In the genomic region with DNA sequence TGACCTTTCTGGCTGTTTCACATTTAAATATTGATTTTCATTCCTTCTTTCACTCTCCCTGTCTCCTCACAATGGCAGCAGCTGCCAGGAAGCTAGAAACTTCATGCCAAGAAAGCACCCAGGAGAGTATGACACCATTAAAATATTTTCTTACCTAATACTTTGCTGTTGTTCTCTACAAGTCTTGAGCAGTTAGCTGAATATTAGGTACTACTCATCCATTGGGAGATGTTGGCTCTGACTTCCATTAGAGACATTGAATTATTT, we compare ENCODE assay signal across 12 mouse cellular contexts. TPM values are rescaled to one million over a fixed set of nuclear protein-coding genes. Genes with fewer than 3 reads are reported as not detected.
DNase-seq lines count a peak whose midpoint lies in the region; ATAC-seq and TF ChIP-seq lines count a peak whose summit lies in the region.
"Had no signal": no experiment of that assay in that cellular context is flagged by ENCODE, and none has a peak within 500 bp of the region (broad histone marks: within the 10 kb centered on the region; RNA-seq: fewer than 3 reads in every experiment).

No protein-coding gene starts in this region.

- H3K4me1 ChIP-seq in heart, postnatal 0 days (ENCODE audit: control insufficient read depth, insufficient read depth) = 0 out of 2 replicates have a peak, but pooled peaks cover 15% of the 10 kb centered on the region
- peaks cover 15% of the 10 kb centered on the region for H3K4me1 ChIP-seq in embryonic facial prominence, embryonic 13.5 days
- H3K4me1 ChIP-seq in limb, embryonic 15.5 days = peaks cover 11% of the 10 kb centered on the region; the same call in 1 of the 2 replicates

- no peak overlapping the region for H3K4me2 ChIP-seq in heart, postnatal 0 days (ENCODE audit: low read depth, low read length)
- peak overlapping the region; percentile 26; the same call in 1 of the 2 replicates for H3K4me2 ChIP-seq in embryonic facial prominence, embryonic 13.5 days
- no peak overlapping the region for H3K4me2 ChIP-seq in limb, embryonic 15.5 days

- DNase-seq in heart, postnatal 0 days (ENCODE audit: low spot score) = no peak
- DNase-seq in heart, adult 9 months (ENCODE audit: low spot score in 2 of 2) = no peak
- peak; percentile 76 for DNase-seq in 3T3-L1 (ENCODE audit: low read depth, low spot score)
- DNase-seq in right cerebral cortex, postnatal 36 days (ENCODE audit: low spot score in 2 of 2) = no peak
- no peak for DNase-seq in left cerebral cortex, adult 8-10 months (ENCODE audit: low spot score in 2 of 2)
- no peak for DNase-seq in adrenal gland, postnatal 14 days
- DNase-seq: liver; right cerebral cortex, adult 18-20 months; thymus, postnatal 14 days had no signal

- H3K27ac ChIP-seq in heart, postnatal 0 days (ENCODE audit: low read depth) = peak overlapping the region; percentile 23; the same call in 1 of the 2 replicates
- peak overlapping the region; percentile 87 for H3K27ac ChIP-seq in embryonic facial prominence, embryonic 13.5 days
- peak overlapping the region; percentile 80 for H3K27ac ChIP-seq in limb, embryonic 15.5 days

- H3K4me3 ChIP-seq in heart, postnatal 0 days (ENCODE audit: low read depth, low read length) = no peak overlapping the region
- H3K4me3 ChIP-seq in embryonic facial prominence, embryonic 13.5 days = no peak overlapping the region
- H3K4me3 ChIP-seq in limb, embryonic 15.5 days = no peak overlapping the region
- H3K4me3 ChIP-seq: heart, embryonic 10.5 days had no signal

- H3K27me3 ChIP-seq in heart, postnatal 0 days (ENCODE audit: control insufficient read depth, insufficient read depth, low read length) = no peaks in the 10 kb centered on the region
- no peaks in the 10 kb centered on the region for H3K27me3 ChIP-seq in embryonic facial prominence, embryonic 13.5 days
- H3K27me3 ChIP-seq in limb, embryonic 15.5 days = no peaks in the 10 kb centered on the region

- no peak for TF ChIP-seq EP300 in heart, postnatal 0 days (IDR thresholded peaks at IDR 0.05; ENCODE audit: low read depth)

- ATAC-seq in heart, postnatal 0 days (ENCODE audit: insufficient read depth, low read depth) = no peak
- no peak for ATAC-seq in embryonic facial prominence, embryonic 13.5 days (ENCODE audit: insufficient number of reproducible peaks, insufficient read depth, low FRiP score, low TSS enrichment, low read depth)
- ATAC-seq in limb, embryonic 15.5 days (ENCODE audit: insufficient number of reproducible peaks, low FRiP score, low TSS enrichment, low read depth) = no peak

- peaks cover 5% of the 10 kb centered on the region; the same call in 1 of the 2 replicates for H3K9me3 ChIP-seq in heart, postnatal 0 days (replicated peaks; ENCODE audit: control insufficient read depth, low read length)
- no peaks in the 10 kb centered on the region for H3K9me3 ChIP-seq in embryonic facial prominence, embryonic 13.5 days
- H3K9me3 ChIP-seq in limb, embryonic 15.5 days = no peaks in the 10 kb centered on the region
- H3K9me3 ChIP-seq: heart, embryonic 10.5 days had no signal

- H3K36me3 ChIP-seq in heart, postnatal 0 days (replicated peaks; ENCODE audit: control insufficient read depth, insufficient read depth, low read length) = no peaks in the 10 kb centered on the region
- no peaks in the 10 kb centered on the region for H3K36me3 ChIP-seq in embryonic facial prominence, embryonic 13.5 days
- H3K36me3 ChIP-seq in limb, embryonic 15.5 days = no peaks in the 10 kb centered on the region
- H3K36me3 ChIP-seq: heart, embryonic 10.5 days had no signal

- no peak for TF ChIP-seq CTCF in heart, postnatal 0 days (IDR thresholded peaks at IDR 0.05; ENCODE audit: low read depth)

- H3K9ac ChIP-seq in heart, postnatal 0 days (replicated peaks; ENCODE audit: low read depth, low read length) = no peak overlapping the region
- H3K9ac ChIP-seq in embryonic facial prominence, embryonic 13.5 days = no peak overlapping the region
- no peak overlapping the region for H3K9ac ChIP-seq in limb, embryonic 15.5 days

RNA-seq across cellular contexts. Expression of a gene that starts 9.7 kb away (rescaled TPM):
- 28.3 and 51.3 TPM in 2 replicates for total RNA-seq in heart, postnatal 0 days (2014; rRNA removed; ENCODE audit: low replicate concordance)
- 141 and 169 TPM in 2 replicates for polyA plus RNA-seq in heart, postnatal 0 days (2015; fragmentation: Nextera tagmentation; extraction: Ambion mirVana)
- 731 and 758 TPM in 2 replicates for polyA plus RNA-seq in embryonic facial prominence, embryonic 13.5 days (2015; fragmentation: Nextera tagmentation; extraction: Ambion mirVana)
- 592 and 623 TPM in 2 replicates for polyA plus RNA-seq in limb, embryonic 15.5 days (2015; fragmentation: Nextera tagmentation; extraction: Ambion mirVana)
- 100 to 1,000 TPM; 297 to 351 (median 316) TPM for total RNA-seq in left cerebral cortex, adult 8-10 months (2022)
- total RNA-seq in adrenal gland, postnatal 14 days (2021) = 58.7 and 59.5 TPM in 2 replicates

Comparison
In these comparisons a context has a peak if more than half of its experiments do, and no peak if none do; other contexts are left out.
1. H3K27ac ChIP-seq: peak in every context shown above with its lines; median percentile 87 in embryonic facial prominence, embryonic 13.5 days; 80 in limb, embryonic 15.5 days; 23 in heart, postnatal 0 days.